ENCODE assay signal across 19 mouse cellular contexts in the genomic region with DNA sequence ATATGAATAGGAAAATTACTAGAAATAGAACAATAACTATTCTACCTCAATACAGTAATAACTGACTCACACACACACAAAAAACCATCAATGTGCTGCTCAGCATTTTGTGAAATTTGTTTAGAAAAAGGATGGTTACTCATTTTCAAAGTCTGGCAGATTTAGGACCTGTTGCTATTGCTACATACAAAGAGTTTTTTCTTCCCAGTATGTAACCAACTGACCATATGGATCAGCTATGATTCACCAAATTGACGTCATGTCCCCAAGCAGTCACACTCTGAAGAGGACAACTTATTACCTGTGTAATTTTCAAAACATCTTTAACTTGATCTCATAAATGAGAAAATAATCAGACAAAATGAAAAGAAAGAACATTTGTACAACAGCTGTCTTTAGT.
"Had no signal": no experiment of that assay in that cellular context is flagged by ENCODE, and none has a peak within 500 bp of the region (broad histone marks: within the 10 kb centered on the region; RNA-seq: fewer than 3 reads in every experiment).

No protein-coding gene starts in this region.

- H3K27me3 ChIP-seq: lung, embryonic 15.5 days; megakaryocyte, embryonic 14.5 days; midbrain, embryonic 13.5 days; midbrain, embryonic 15.5 days; neural tube, embryonic 13.5 days; neural tube, embryonic 15.5 days had no signal

- H3K4me2 ChIP-seq: lung, embryonic 15.5 days; midbrain, embryonic 11.5 days; midbrain, embryonic 13.5 days; midbrain, embryonic 15.5 days; neural tube, embryonic 13.5 days; neural tube, embryonic 15.5 days had no signal

- DNase-seq: liver, postnatal 0 days; lung, adult 2 months; lung, postnatal 14 days; lung, postnatal 36 days; retina, postnatal 1 day; right cerebral cortex, postnatal 14 days; spleen, adult 18-20 months; thymus, adult 18-20 months; thymus, postnatal 14 days; thymus, postnatal 36 days had no signal

- H3K9ac ChIP-seq: liver, postnatal 0 days; lung, embryonic 15.5 days; midbrain, embryonic 13.5 days; midbrain, embryonic 15.5 days; neural tube, embryonic 13.5 days; neural tube, embryonic 15.5 days had no signal

- H3K4me1 ChIP-seq: lung, embryonic 15.5 days; megakaryocyte, embryonic 14.5 days; midbrain, embryonic 13.5 days; midbrain, embryonic 15.5 days; neural tube, embryonic 13.5 days; neural tube, embryonic 15.5 days had no signal

- H3K4me3 ChIP-seq: lung, embryonic 15.5 days; megakaryocyte, embryonic 14.5 days; midbrain, embryonic 13.5 days; midbrain, embryonic 15.5 days; neural tube, embryonic 13.5 days; neural tube, embryonic 15.5 days had no signal

- H3K27ac ChIP-seq: lung, embryonic 15.5 days; macrophage; midbrain, embryonic 13.5 days; midbrain, embryonic 15.5 days; neural tube, embryonic 13.5 days; neural tube, embryonic 15.5 days had no signal

- ATAC-seq: liver, postnatal 0 days; lung, postnatal 0 days; midbrain, embryonic 13.5 days; midbrain, embryonic 15.5 days had no signal

- H3K9me3 ChIP-seq: lung, embryonic 15.5 days; megakaryocyte, embryonic 14.5 days; midbrain, embryonic 13.5 days; midbrain, embryonic 15.5 days; neural tube, embryonic 13.5 days; neural tube, embryonic 15.5 days had no signal

- H3K36me3 ChIP-seq: lung, embryonic 15.5 days; midbrain, embryonic 13.5 days; midbrain, embryonic 15.5 days; neural tube, embryonic 13.5 days; neural tube, embryonic 15.5 days had no signal
